Mouse (Mus musculus): ENCODE results near the gene Cdkal1. TPM values are rescaled to one million over a fixed set of nuclear protein-coding genes. Genes with fewer than 3 reads are reported as not detected.

Gene Cdkal1
- polyA plus RNA-seq, 1 experiment from 2014 or later, result 25.9 TPM

DNA sequence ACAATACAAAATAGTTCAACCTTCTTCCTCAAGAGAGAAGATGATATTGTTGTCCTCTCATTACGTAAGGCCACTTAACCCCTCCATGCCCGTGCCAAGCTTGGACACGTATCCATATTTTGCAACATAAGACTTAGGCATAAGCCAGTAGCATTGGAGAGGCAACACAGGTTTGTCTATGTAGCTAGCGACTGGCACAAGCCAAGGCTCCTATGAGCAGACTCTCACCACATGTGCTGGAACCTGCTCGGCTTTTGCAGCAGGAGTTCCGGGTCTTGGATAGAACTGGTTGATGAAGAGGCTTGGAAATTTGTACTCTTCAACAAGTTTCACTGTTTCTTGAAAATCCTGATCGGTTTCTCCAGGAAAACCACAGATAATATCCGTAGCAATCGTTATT is 381.2 kb downstream of the Cdkal1 start:
- no peak for DNase-seq (ENCODE audit: low spot score)
- peaks cover 5% of the 10 kb centered on the region; the same call in 1 of the 2 replicates for H3K4me1 ChIP-seq
- H3K4me3 ChIP-seq, result no peak overlapping the region
- H3K27me3 ChIP-seq (ENCODE audit: insufficient read depth, poor library complexity, severe bottlenecking), result no peaks in the 10 kb centered on the region
- H3K27ac ChIP-seq, result no peak overlapping the region
- no peaks in the 10 kb centered on the region for H3K9me3 ChIP-seq
- H3K36me3 ChIP-seq, result 0 out of 2 replicates have a peak, but pooled peaks cover 2% of the 10 kb centered on the region
- WGBS, result 92% methylated on average over 9 of the region's 9 CpGs

DNA sequence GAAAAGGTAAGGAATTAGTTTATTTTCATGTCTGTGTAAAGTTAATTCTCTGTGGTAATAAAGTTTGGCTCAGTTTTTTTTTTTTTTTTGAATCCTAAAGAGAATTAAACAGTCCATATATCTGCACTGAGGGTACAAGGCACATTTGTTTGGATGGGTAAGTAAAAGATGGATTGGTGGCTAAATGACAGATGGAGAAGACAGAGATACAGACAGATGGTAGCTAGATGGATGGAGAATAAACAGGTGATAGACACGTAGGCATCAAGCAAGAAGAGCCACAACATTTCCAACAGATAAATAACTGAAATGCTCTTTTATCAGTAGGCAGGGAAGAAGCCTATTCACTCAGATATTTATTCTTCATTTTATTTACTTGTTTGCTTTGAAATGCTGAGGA is 381.7 kb downstream of the Cdkal1 start:
- DNase-seq (ENCODE audit: low spot score), result no peak
- Histone ChIP-seq H3K9me3 (no peaks in the 10 kb centered on the region), H3K27me3 (ENCODE audit: insufficient read depth, poor library complexity, severe bottlenecking) (no peaks in the 10 kb centered on the region), H3K27ac (no peak overlapping the region), H3K4me3 (no peak overlapping the region), H3K36me3 (0 out of 2 replicates have a peak, but pooled peaks cover 2% of the 10 kb centered on the region), H3K4me1 (peaks cover 5% of the 10 kb centered on the region; the same call in 1 of the 2 replicates)
- 90% methylated on average over 1 of the region's 1 CpGs for WGBS

DNA sequence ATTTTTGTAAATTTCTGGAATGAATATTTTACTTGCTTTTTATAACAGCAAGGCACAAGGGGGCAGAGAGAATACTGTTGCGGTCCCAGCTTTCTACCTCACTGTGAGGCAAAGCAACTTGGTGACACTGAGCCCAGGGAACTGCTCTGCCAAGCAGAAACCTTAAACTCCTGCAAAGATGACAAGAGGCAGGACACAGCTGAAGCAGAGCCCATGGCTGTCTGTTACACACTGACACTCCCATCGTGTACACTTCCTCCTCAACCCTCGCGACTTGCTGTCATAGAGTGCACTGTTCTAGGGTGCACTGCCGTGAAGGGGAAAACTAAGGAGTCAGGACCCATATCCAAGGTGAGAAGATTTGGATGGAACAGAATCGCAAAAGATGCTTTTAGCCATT is 393.2 kb downstream of the Cdkal1 start:
- 73% methylated on average over 6 of the region's 6 CpGs for WGBS
- no peak overlapping the region for H3K4me3 ChIP-seq

DNA sequence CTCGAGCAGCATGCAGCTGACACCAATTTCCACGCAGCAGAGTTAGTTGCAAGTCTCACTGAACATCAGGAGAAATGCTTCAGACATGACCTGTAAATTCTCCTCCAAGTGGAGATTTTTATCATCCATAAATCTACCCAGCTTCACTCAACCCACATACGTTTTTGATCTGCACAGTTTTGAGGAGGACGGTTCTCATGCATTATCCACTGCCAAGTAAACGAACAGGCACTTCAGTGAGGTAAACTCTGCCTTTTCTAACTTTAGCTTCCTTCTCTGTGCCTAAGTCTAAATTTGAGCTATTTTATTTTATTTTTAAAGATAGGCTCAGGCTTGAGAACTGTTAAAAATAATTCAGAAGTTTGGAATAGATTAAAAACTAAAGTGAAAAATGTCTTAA is 394.7 kb downstream of the Cdkal1 start:
- peaks cover 13% of the 10 kb centered on the region for H3K4me1 ChIP-seq
- H3K27me3 ChIP-seq (ENCODE audit: insufficient read depth, poor library complexity, severe bottlenecking), result no peaks in the 10 kb centered on the region
- H3K27ac ChIP-seq, result no peak overlapping the region
- H3K4me3 ChIP-seq, result no peak overlapping the region
- no peaks in the 10 kb centered on the region for H3K36me3 ChIP-seq
- H3K9me3 ChIP-seq, result no peaks in the 10 kb centered on the region
- 72% methylated on average over 5 of the region's 5 CpGs for WGBS
- DNase-seq (ENCODE audit: low spot score), result peak; percentile 36

More for the DNA sequence above, 393.2 kb downstream of the Cdkal1 start:
- Histone ChIP-seq H3K27ac (no peak overlapping the region), H3K36me3 (no peaks in the 10 kb centered on the region), H3K27me3 (ENCODE audit: insufficient read depth, poor library complexity, severe bottlenecking) (no peaks in the 10 kb centered on the region), H3K4me1 (peaks cover 13% of the 10 kb centered on the region), H3K9me3 (no peaks in the 10 kb centered on the region)
- no peak for DNase-seq (ENCODE audit: low spot score)

DNA sequence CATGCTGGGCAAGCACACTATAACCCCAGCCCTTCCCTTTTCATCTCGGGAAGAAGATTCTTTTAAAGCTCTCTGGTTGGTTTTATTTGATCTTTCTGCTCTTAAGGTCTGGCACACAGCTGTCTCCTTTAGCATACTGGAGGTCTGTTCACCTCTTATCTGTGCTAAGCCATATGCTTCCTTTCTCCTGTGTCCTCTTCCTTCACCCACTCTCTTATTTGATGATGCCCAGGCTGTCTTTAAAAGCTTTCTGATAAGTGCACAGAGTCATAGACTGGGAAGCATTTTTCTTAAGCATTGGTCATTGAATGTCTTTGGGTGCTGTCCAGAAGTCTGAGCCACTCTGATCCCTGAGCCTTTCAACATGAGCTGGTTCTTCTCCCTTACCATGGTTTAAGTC is 397.1 kb downstream of the Cdkal1 start:
- Histone ChIP-seq H3K4me3 (no peak overlapping the region), H3K27ac (no peak overlapping the region), H3K36me3 (no peaks in the 10 kb centered on the region), H3K9me3 (no peaks in the 10 kb centered on the region), H3K4me1 (peaks cover 13% of the 10 kb centered on the region), H3K27me3 (ENCODE audit: insufficient read depth, poor library complexity, severe bottlenecking) (no peaks in the 10 kb centered on the region)
- DNase-seq (ENCODE audit: low spot score), result no peak
- WGBS, result 17% methylated on average over 1 of the region's 1 CpGs

DNA sequence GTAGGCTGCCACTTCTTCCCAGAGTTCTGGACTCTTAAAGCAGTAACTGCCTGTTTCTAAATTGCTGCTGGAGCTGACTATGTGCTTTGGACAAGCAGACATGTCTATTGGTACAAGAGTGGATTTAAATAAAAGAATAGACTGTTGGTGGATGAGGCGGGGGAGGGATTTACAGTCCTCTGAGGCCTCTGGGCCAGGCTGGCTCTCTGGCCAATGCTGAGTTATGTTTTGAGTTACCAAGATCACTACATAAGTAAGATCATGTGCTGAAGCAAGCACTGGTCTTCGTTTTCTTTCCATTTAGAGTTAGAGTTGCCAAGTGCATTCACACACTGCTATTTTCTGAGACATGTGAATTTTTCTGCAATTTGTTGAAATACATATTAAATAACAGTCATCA is 418.4 kb downstream of the Cdkal1 start:
- H3K4me1 ChIP-seq, result peaks cover 5% of the 10 kb centered on the region

DNA sequence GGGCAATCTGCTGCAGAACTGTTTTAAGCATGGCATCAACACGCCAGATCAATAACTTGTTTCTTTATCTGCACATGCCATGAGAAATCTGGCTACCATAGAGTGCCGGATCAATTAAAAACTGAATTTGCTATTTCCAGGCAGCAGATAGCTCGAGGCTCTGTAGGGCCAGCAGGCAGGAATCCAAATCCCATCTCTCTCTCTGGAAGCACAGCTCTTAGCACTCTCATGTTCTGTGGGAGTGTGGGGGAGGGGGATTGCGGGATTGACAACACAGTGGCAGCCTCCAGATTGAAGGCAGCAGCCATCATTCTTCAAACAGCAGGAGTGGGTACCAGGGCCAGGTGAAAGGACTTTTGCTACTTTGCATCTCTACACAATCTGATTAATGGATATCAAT is 420.7 kb downstream of the Cdkal1 start:
- Histone ChIP-seq H3K4me1 (peaks cover 9% of the 10 kb centered on the region), H3K9me3 (no peaks in the 10 kb centered on the region), H3K4me3 (no peak overlapping the region), H3K27me3 (ENCODE audit: insufficient read depth, poor library complexity, severe bottlenecking) (no peaks in the 10 kb centered on the region), H3K27ac (no peak overlapping the region), H3K36me3 (0 out of 2 replicates have a peak, but pooled peaks cover 3% of the 10 kb centered on the region)
- DNase-seq (ENCODE audit: low spot score), result peak; percentile 66
- WGBS, result 50% methylated on average over 4 of the region's 4 CpGs

More for the DNA sequence above, 418.4 kb downstream of the Cdkal1 start:
- 87% methylated on average over 2 of the region's 2 CpGs for WGBS
- Histone ChIP-seq H3K36me3 (0 out of 2 replicates have a peak, but pooled peaks cover 2% of the 10 kb centered on the region), H3K4me3 (no peak overlapping the region), H3K9me3 (no peaks in the 10 kb centered on the region), H3K27ac (no peak overlapping the region), H3K27me3 (ENCODE audit: insufficient read depth, poor library complexity, severe bottlenecking) (no peaks in the 10 kb centered on the region)
- no peak for DNase-seq (ENCODE audit: low spot score)

DNA sequence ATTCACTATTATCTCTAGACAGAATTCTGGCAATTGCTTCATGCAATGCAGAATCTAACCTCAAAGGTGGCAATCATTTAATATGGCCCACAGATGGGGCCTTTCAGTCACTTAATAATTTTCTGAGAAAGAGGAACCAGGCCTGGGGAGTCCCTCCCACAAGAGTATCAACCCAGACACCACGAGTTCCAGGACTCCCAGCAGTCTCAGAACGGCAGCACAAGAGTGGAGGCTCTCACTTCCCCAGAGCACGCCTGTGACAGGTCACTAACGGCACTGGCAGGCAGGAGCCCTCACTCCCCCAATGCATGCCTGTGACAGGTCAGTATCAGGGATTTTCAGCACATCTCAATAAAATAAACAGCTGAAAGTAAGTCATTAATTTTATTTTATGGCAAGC is 424.6 kb downstream of the Cdkal1 start:
- Histone ChIP-seq H3K4me3 (no peak overlapping the region), H3K9me3 (no peaks in the 10 kb centered on the region), H3K36me3 (0 out of 2 replicates have a peak, but pooled peaks cover 3% of the 10 kb centered on the region), H3K27me3 (ENCODE audit: insufficient read depth, poor library complexity, severe bottlenecking) (no peaks in the 10 kb centered on the region), H3K27ac (no peak overlapping the region), H3K4me1 (peaks cover 9% of the 10 kb centered on the region)
- DNase-seq (ENCODE audit: low spot score), result peak; percentile 70
- WGBS, result 22% methylated on average over 4 of the region's 4 CpGs

DNA sequence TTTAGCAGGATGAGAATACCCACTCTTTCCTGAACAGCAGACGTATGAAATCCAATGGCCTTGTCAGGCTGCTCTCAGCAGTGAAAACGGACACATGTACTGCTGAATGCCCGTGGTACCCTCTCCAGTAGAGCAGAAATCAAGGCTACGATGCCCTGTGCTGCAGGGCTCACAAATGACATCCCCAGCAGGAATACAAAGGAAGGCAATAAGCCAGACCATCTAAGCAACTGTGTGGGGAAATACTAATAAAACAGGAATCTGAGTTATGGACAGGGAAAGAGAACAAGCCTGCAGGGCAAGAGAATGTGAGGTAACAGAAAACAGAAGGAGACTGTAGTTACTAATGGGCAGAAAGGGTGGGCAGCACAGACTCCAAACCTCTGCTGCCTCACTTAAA is 425.6 kb downstream of the Cdkal1 start:
- Histone ChIP-seq H3K36me3 (0 out of 2 replicates have a peak, but pooled peaks cover 3% of the 10 kb centered on the region), H3K4me3 (no peak overlapping the region), H3K9me3 (no peaks in the 10 kb centered on the region), H3K27ac (no peak overlapping the region), H3K27me3 (ENCODE audit: insufficient read depth, poor library complexity, severe bottlenecking) (no peaks in the 10 kb centered on the region), H3K4me1 (peaks cover 9% of the 10 kb centered on the region)
- WGBS, result 81% methylated on average over 4 of the region's 4 CpGs
- DNase-seq (ENCODE audit: low spot score), result peak; percentile 52

DNA sequence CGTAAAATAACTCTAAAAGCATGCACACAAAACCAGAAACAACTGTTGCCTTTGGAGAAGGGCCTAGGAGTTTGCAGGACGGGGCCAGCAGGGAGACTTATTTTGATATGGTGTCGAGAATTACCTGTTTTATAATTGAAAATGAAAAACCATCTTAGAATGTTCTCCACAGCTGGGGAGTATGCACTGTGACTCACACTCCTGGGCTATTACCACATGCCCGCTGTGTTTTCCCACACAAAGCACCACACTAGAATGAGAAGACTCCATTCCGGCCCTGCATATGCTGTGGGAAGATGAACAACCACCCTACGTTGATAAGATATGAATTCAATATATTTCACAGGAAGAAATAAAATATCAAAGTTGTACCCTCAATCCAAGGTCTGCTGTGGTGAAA is 426.3 kb downstream of the Cdkal1 start:
- no peak overlapping the region for H3K27ac ChIP-seq
- H3K36me3 ChIP-seq, result 0 out of 2 replicates have a peak, but pooled peaks cover 3% of the 10 kb centered on the region
- DNase-seq (ENCODE audit: low spot score), result peak; percentile 27
- 0 out of 2 replicates have a peak, but pooled peaks cover 5% of the 10 kb centered on the region for H3K4me1 ChIP-seq
- 87% methylated on average over 6 of the region's 6 CpGs for WGBS
- no peaks in the 10 kb centered on the region for H3K9me3 ChIP-seq
- no peaks in the 10 kb centered on the region for H3K27me3 ChIP-seq (ENCODE audit: insufficient read depth, poor library complexity, severe bottlenecking)
- no peak overlapping the region for H3K4me3 ChIP-seq

DNA sequence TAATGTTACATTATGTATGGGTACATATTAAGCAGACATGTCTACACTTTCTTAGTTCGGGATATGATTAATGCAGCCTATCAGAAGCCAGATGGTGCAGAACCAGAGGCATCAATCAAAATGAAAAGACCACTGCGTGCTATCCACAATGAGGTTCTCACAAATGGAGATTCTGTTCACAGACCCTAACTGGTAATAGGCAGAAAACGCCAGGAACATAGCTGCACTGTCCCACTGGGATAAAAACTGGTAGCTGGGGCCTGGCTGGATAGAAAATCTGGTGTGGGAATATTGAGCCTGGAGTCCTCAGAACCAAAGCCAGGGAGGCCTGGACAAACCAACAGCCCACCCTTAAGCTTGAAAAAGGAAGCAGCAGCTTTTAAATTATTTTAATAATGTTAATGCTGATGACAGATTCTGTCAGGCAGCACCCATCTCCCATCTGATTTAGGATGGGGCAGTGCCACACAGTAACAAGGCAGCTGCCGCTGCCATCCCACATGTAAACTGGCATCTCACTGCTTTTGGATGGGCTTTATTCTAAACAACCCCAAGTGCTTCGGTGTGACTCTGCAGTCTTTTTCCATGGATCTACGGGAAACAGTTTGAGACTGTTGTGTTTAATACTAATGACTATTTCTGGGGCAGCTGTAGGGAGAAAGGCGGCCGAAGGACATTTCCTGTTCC is 438.9 kb downstream of the Cdkal1 start:
- 57% methylated on average over 8 of the region's 8 CpGs for WGBS
- no peak for DNase-seq (ENCODE audit: low spot score)
- Histone ChIP-seq H3K27me3 (ENCODE audit: insufficient read depth, poor library complexity, severe bottlenecking) (no peaks in the 10 kb centered on the region), H3K9me3 (no peaks in the 10 kb centered on the region), H3K4me3 (no peak overlapping the region), H3K4me1 (peaks cover 29% of the 10 kb centered on the region), H3K27ac (0 out of 2 replicates have a peak overlapping the region, but pooled peaks have one; percentile 47), H3K36me3 (no peaks in the 10 kb centered on the region)

DNA sequence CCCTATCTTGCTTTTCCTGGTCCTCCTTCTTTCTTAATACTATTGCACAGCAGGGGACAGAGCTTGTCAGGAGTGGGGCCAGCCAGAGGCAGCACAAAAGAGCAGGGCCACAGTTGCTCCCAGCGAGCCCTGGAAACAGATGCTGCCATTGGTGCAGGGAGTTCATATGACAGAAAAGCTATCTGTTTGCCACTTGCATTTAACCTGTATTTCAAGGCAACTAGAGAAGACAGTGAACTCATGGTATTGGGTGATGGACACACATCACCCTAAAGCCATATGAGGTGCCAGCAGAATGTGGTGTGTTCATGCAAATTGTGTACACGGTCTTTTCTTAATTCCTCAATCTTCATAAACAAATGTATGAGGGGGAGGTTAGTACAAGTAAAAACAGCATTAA is 439.5 kb downstream of the Cdkal1 start:
- 55% methylated on average over 2 of the region's 2 CpGs for WGBS
- H3K27me3 ChIP-seq (ENCODE audit: insufficient read depth, poor library complexity, severe bottlenecking), result no peaks in the 10 kb centered on the region
- H3K4me1 ChIP-seq, result peaks cover 29% of the 10 kb centered on the region
- H3K4me3 ChIP-seq, result no peak overlapping the region
- peak overlapping the region; percentile 49; the same call in 1 of the 2 replicates for H3K27ac ChIP-seq
- H3K36me3 ChIP-seq, result no peaks in the 10 kb centered on the region
- H3K9me3 ChIP-seq, result no peaks in the 10 kb centered on the region
- DNase-seq (ENCODE audit: low spot score), result no peak

DNA sequence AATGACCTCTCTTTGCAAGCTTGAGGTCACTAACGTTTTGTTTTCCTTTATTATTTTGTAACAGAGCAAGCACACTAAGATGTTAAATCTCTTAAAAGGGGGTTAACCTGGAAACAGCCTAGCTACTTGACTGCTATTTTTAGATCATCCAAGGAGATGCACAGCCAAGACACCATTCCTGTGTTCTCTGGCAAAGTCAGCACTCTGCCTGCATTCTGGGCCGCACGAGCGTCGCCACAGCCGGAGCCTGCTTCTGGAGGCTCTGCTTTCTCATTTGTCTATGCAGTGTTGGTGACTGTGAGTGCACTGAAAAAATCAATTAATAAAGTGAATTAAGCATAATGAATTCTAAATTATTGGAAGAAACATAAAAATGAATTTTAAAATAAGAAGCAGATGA is 440.6 kb downstream of the Cdkal1 start:
- no peak for DNase-seq (ENCODE audit: low spot score)
- no peaks in the 10 kb centered on the region for H3K36me3 ChIP-seq
- H3K27me3 ChIP-seq (ENCODE audit: insufficient read depth, poor library complexity, severe bottlenecking), result no peaks in the 10 kb centered on the region
- H3K9me3 ChIP-seq, result no peaks in the 10 kb centered on the region
- WGBS, result 38% methylated on average over 6 of the region's 6 CpGs
- peaks cover 29% of the 10 kb centered on the region for H3K4me1 ChIP-seq
- H3K4me3 ChIP-seq, result no peak overlapping the region
- H3K27ac ChIP-seq, result peak overlapping the region; percentile 31; the same call in 1 of the 2 replicates
